Mouse (Mus musculus) midbrain, embryonic 16.5 days (tissue): ENCODE results near the gene Paqr4. TPM values are rescaled to one million over a fixed set of nuclear protein-coding genes. Genes with fewer than 3 reads are reported as not detected.
A peak's percentile ranks its signal among the peaks of the same experiment; 100 is the strongest.
"Not testable (repeated sequence)": the region's sequence is repeated elsewhere in the genome, so short reads cannot be mapped to it uniquely, and the experiment has no call there.

Experiments
- ATAC-seq: fragments of 200-750 bp; cut with Nextera tagmentation; 2 replicates; pipeline ENCODE4 v1.8.0; 2017; ENCODE audit warnings: moderate TSS enrichment
- H3K27ac ChIP-seq: fragments of 300-500 bp; sonication (generic); 2 replicates; pipeline ENCODE4 v1.5.1; 2014; ENCODE audit warnings: mild to moderate bottlenecking, low read length, mixed read lengths
- H3K27me3 ChIP-seq: fragments of 300-500 bp; sonication (generic); 2 replicates; pipeline ENCODE4 v1.6.1; 2014; ENCODE audit warnings: low read depth, low read length, mixed read lengths; ENCODE audit not compliant: control insufficient read depth, insufficient read depth
- H3K36me3 ChIP-seq: fragments of 300-500 bp; sonication (generic); 2 replicates; pipeline ENCODE4 v1.6.1; 2014; ENCODE audit warnings: mild to moderate bottlenecking, low read length, moderate library complexity, mixed read lengths; ENCODE audit not compliant: control insufficient read depth, insufficient read depth
- H3K4me1 ChIP-seq: fragments of 300-500 bp; sonication (generic); 2 replicates; pipeline ENCODE4 v1.6.1; 2014; ENCODE audit warnings: mild to moderate bottlenecking, low read length, mixed read lengths; ENCODE audit not compliant: control insufficient read depth, insufficient read depth
- H3K4me2 ChIP-seq: fragments of 300-500 bp; sonication (generic); 2 replicates; pipeline ENCODE4 v1.6.1; 2014; ENCODE audit warnings: mild to moderate bottlenecking, low read length, mixed read lengths
- H3K4me3 ChIP-seq: fragments of 300-500 bp; sonication (generic); 2 replicates; pipeline ENCODE4 v1.5.1; 2014; ENCODE audit warnings: low read depth, mild to moderate bottlenecking, low read length, moderate library complexity, mixed read lengths
- H3K9ac ChIP-seq: fragments of 300-500 bp; sonication (generic); 2 replicates; pipeline ENCODE4 v1.6.1; 2014; ENCODE audit warnings: low read depth, low read length, mixed read lengths
- H3K9me3 ChIP-seq: fragments of 300-500 bp; sonication (generic); replicated peaks from 2 replicates; pipeline ENCODE4 v1.6.1; 2014; ENCODE audit warnings: mild to moderate bottlenecking, low read length, mixed read lengths; ENCODE audit not compliant: control insufficient read depth, poor library complexity, severe bottlenecking
- WGBS: fragments of 180-500 bp; shearing (Covaris S2); extraction: QIAGEN DNeasy Blood & Tissue Kit; methylation state at CpG from one replicate; pipeline ENCODE4 v1.1.7; 2014; 5-methylcytosine and 5-hydroxymethylcytosine counted together
- polyA plus RNA-seq: library from polyadenylated mRNA; unstranded; fragments of >200 nt; fragmentation: Nextera tagmentation; extraction: Ambion mirVana; gene quantifications from 2 replicates; pipeline ENCODE4 v1.2.1, GENCODE M21; 2015

Gene Paqr4
- polyA plus RNA-seq, 1 experiment from 2014 or later = 75.7 TPM

DNA sequence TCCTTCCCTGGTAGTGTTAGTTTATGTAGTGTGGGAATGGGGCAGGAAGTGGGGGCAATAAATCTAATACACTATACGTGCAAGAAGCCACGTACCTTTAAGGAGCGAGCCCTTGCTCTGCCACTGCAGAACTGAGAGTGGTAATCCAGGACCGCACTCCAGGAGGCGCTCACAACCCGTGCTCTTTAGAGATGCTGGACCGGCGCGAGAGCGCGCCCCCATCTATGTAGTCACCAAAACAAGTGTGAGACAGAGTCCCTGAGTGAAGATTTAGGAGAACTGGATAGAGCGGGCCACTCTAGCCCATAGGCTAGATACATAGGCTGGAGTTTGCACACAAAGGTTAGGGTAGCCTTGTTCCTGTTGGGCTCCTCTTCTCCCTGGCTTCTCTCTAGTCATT lies 33.4 kb upstream of the Paqr4 start:
- WGBS = 7% methylated on average over 12 of the region's 12 CpGs

DNA sequence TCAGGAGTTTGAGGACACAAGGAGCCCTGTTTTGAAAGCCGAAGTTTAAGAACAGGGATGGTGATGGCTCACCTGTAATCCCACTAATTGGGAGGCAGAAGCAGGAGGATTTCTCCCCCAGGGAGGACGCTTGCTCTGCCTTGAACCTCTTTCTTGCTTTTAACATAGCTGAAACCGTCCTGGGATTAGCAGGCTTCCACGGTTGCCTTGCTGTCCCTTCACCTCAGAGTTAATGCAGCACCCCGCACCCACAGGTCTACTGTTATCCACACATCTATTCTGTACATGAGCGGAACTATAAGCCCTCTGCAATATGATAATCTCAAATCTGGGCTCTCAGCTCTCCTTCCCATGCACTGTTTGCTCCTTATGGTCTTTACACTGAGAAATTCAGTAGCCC lies 33.0 kb upstream of the Paqr4 start:
- 73% methylated on average over 6 of the region's 6 CpGs for WGBS

More for the DNA sequence above, 33.4 kb upstream of the Paqr4 start:
- peaks cover 19% of the 10 kb centered on the region for H3K4me1 ChIP-seq
- no peak overlapping the region for H3K27ac ChIP-seq
- no peak overlapping the region for H3K4me2 ChIP-seq
- ATAC-seq = no peak
- H3K36me3 ChIP-seq = peaks cover 2% of the 10 kb centered on the region
- H3K4me3 ChIP-seq = no peak overlapping the region
- no peaks in the 10 kb centered on the region for H3K27me3 ChIP-seq
- no peaks in the 10 kb centered on the region for H3K9me3 ChIP-seq
- H3K9ac ChIP-seq = no peak overlapping the region

DNA sequence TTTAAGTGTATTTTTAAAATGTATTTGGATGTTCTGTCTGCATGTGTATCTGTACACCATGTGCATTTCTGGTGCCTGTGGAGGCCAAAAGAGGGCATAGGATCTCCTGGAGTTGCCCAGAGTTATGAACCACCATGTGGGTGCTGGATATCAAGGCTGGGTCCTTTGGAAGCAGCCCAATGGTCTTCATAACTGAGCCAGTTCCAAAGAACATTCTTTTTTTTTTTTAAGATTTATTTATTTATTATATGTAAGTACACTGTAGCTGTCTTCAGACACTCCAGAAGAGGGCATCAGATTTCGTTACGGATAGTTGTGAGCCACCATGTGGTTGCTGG lies 31.5 kb upstream of the Paqr4 start:
- Histone ChIP-seq H3K4me1 (peaks cover 19% of the 10 kb centered on the region), H3K4me2 (peak overlapping the region; percentile 67), H3K4me3 (peak overlapping the region; percentile 91), H3K27ac (peak overlapping the region; percentile 73)
- 0 out of 2 replicates have a peak, but pooled peaks have one; percentile 12 for ATAC-seq
- H3K9me3 ChIP-seq, H3K36me3 ChIP-seq, H3K9ac ChIP-seq, H3K27me3 ChIP-seq: not testable (repeated sequence)
- WGBS = 81% methylated on average over 2 of the region's 2 CpGs

More for the DNA sequence above, 33.0 kb upstream of the Paqr4 start:
- no peak overlapping the region for H3K4me2 ChIP-seq
- ATAC-seq = no peak
- no peak overlapping the region for H3K27ac ChIP-seq
- H3K9me3 ChIP-seq = no peaks in the 10 kb centered on the region
- peaks cover under 1% of the 10 kb centered on the region; the same call in 1 of the 2 replicates for H3K36me3 ChIP-seq
- H3K9ac ChIP-seq = no peak overlapping the region
- no peak overlapping the region for H3K4me3 ChIP-seq
- no peaks in the 10 kb centered on the region for H3K27me3 ChIP-seq
- H3K4me1 ChIP-seq = peaks cover 19% of the 10 kb centered on the region

DNA sequence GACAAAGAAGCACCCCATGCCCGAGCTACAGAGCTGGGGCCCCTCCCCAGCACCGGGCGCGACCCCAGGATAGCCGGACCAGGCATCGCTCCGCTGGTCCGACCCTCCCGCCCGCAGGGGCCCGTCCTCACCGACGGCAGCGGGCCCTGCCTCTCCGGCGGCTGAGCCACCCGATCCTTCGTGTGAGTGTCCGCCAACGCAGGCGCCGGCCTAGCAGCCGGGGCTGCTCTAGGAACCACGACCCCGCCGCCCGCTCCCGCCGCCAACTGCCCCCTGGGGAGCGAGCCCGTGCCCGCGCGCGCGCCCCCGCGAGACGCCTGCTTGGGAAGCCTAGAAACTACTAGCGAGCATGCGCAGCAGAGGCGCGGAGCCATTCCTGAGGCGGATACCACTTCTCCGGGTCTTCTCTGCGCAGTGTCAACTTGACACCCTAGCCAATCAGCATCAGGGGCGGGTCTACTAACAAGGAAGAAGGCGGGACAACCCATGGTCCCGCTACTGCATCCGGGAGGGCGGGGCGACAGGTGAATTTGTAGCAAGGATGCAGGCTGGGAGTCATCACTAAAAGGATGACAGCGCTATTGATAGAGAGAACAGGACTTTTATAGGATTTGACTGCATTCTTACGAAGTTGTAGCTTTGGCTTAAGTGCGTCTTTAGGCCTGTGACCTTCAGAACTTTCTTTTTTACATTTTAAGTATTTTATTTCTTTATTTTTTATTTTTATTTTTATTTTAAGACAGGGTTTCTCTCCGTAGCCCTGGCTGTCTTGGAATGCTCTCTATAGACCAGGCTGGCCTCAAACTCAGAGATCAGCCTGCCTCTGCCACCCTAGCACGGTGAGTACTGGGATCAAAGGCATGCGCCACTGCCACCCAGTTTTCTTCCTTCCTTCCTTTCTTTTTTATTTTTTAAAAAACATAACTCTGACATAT lies 30.9 kb upstream of the Paqr4 start, which contains the start of gene Flywch1:
TSS of gene Flywch1 (minus strand) at position 319 of the 935 bp plus-strand sequence.
- peak within 1 kb of the TSS; percentile 99 for H3K9ac ChIP-seq
- 3% methylated on average over 47 of the region's 58 CpGs for WGBS
- H3K4me1 ChIP-seq = peaks cover 19% of the 10 kb centered on the region
- ATAC-seq = peak; percentile 98
- no peaks in the 10 kb centered on the region for H3K9me3 ChIP-seq
- no peaks in the 10 kb centered on the region for H3K36me3 ChIP-seq
- peak within 1 kb of the TSS; percentile 83 for H3K4me2 ChIP-seq
- no peaks in the 10 kb centered on the region for H3K27me3 ChIP-seq
- peak within 1 kb of the TSS; percentile 91 for H3K4me3 ChIP-seq
- H3K27ac ChIP-seq = peak within 1 kb of the TSS; percentile 94

DNA sequence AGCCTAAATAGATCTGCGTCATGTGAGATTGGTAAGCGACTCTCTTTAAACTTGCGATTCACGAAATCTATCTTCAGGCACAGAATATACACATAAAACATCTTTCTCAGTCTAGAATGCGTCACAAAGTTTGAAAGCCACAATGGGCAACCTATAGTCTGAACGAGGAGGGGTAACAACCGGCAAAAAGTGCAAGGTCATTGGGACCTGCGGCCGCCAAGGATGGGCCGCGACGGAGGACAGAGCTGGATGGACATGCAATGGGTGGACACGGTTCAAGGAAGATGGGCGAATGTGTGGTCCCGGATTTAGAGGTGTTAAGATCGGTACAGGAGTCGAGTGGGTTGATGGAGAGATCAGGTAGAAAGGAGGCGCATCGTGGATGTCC lies 30.2 kb upstream of the Paqr4 start:
- WGBS = under 1% methylated on average over 19 of the region's 19 CpGs
- H3K27me3 ChIP-seq = no peaks in the 10 kb centered on the region
- peak overlapping the region; percentile 94 for H3K27ac ChIP-seq
- peaks cover 19% of the 10 kb centered on the region for H3K4me1 ChIP-seq
- ATAC-seq = no peak; the same call in 1 of the 2 replicates
- no peaks in the 10 kb centered on the region for H3K36me3 ChIP-seq
- H3K9ac ChIP-seq = peak overlapping the region; percentile 99
- H3K9me3 ChIP-seq = no peaks in the 10 kb centered on the region
- H3K4me3 ChIP-seq = peak overlapping the region; percentile 91
- peak overlapping the region; percentile 83 for H3K4me2 ChIP-seq

DNA sequence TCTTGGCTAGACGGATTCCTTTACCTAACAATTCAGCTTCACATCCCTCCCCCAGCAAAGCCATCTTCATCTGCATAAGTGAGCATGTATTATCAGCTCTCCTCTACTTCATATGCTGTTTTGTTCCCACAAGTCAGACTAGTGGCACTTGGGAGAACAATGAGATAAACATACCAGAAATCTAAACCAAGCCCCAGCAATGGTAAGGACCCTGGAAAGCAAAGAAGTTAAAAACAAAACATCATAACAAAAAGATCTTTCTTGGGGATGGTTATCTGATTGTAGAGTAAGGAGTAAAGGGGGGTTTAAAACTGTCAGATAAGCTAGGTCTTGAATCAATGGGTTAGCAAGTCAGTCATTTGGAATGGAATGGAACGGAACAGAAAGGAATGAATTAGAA lies 29.8 kb upstream of the Paqr4 start:
- no peaks in the 10 kb centered on the region for H3K9me3 ChIP-seq
- peak overlapping the region; percentile 83 for H3K4me2 ChIP-seq
- H3K4me1 ChIP-seq = peaks cover 19% of the 10 kb centered on the region
- peak overlapping the region; percentile 94 for H3K27ac ChIP-seq
- WGBS = 0% methylated on average over 2 of the region's 2 CpGs
- no peaks in the 10 kb centered on the region for H3K36me3 ChIP-seq
- H3K9ac ChIP-seq = peak overlapping the region; percentile 99
- no peak for ATAC-seq
- peak overlapping the region; percentile 91 for H3K4me3 ChIP-seq
- no peaks in the 10 kb centered on the region for H3K27me3 ChIP-seq

DNA sequence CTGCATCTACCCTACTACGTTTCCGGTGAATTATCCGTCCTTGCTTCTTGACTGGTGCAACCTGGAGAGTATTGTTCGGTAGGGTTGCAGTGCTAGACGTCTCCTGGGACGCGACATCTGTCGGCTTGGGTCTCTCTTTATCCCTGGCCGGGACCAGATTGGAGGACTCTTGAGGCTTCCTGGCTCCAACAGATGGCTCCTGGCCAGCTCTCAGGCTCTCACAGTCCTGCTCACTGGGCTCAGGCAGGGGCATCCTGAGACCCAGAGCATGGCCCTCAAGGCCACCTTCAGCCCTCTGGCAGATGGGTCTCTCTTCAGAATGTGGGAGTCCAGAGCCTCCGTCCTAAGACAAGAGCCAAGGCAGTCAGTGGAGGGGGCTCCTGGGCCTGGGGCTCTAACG lies 22.3 kb upstream of the Paqr4 start:
- Histone ChIP-seq H3K4me1 (no peaks in the 10 kb centered on the region), H3K4me3 (no peak overlapping the region), H3K9me3 (no peaks in the 10 kb centered on the region), H3K4me2 (no peak overlapping the region), H3K27me3 (no peaks in the 10 kb centered on the region), H3K27ac (no peak overlapping the region), H3K9ac (no peak overlapping the region), H3K36me3 (peaks cover 33% of the 10 kb centered on the region)
- WGBS = 86% methylated on average over 11 of the region's 11 CpGs
- ATAC-seq = 0 out of 2 replicates have a peak, but pooled peaks have one; percentile 7

DNA sequence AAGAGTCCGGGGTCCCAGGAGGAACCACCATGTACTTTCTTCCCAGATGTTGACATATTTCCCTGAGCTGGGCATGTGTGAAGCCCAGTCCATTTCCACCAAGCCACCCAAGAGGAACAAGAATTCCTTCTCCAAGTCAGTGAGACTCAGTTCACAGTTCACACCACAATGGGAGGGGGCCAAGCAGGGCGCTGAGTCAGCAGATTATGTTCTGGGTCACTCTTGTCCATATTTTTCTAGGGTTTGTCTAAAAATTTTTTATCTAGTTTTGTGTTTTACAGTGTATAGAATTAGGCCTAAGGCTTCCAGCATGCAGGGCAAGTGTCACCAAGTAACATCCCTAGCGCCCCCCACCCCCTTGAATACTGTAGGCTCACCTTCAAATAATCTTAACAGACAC lies 20.5 kb upstream of the Paqr4 start:
- no peak overlapping the region for H3K9ac ChIP-seq
- no peak overlapping the region for H3K4me3 ChIP-seq
- H3K4me2 ChIP-seq = no peak overlapping the region
- H3K9me3 ChIP-seq = no peaks in the 10 kb centered on the region
- H3K27ac ChIP-seq = no peak overlapping the region
- no peak for ATAC-seq
- H3K4me1 ChIP-seq = no peaks in the 10 kb centered on the region
- WGBS = 96% methylated on average over 3 of the region's 3 CpGs
- no peaks in the 10 kb centered on the region for H3K27me3 ChIP-seq
- H3K36me3 ChIP-seq = peaks cover 50% of the 10 kb centered on the region

DNA sequence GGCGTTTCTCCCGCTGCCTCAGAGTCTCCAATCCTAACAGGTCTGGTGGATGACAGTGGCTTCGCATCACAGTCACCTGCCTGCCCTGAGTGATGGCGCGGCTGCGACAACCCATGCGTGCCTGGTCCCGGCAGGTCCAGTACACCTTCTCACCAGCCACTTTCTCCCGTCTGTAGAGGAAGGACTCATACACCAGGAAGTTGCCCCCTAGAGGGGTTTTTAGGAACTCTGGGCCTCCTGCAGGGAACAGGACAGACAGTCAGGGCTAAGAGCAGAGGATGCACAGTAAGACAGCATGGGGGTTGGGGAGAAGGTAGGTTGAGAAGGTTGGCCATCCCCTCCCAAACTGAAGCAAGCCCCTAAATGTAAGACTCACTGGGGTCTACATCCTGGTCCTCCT lies 19.6 kb upstream of the Paqr4 start:
- Histone ChIP-seq H3K4me3 (no peak overlapping the region), H3K27me3 (no peaks in the 10 kb centered on the region), H3K27ac (no peak overlapping the region), H3K4me2 (no peak overlapping the region), H3K9me3 (no peaks in the 10 kb centered on the region), H3K9ac (no peak overlapping the region), H3K4me1 (no peaks in the 10 kb centered on the region), H3K36me3 (peaks cover 59% of the 10 kb centered on the region)
- ATAC-seq = no peak
- 96% methylated on average over 9 of the region's 9 CpGs for WGBS
